In genomic region chr3:149581141-149581540, GRCm38 (mm10) we compare ENCODE assay signal across 14 mouse cellular contexts.
"Had no signal": no experiment of that assay in that cellular context is flagged by ENCODE, and none has a peak within 500 bp of the region (broad histone marks: within the 10 kb centered on the region; RNA-seq: fewer than 3 reads in every experiment).

No protein-coding gene starts in this region.

- H3K4me3 ChIP-seq: limb, embryonic 13.5 days; midbrain, embryonic 15.5 days had no signal

- H3K9me3 ChIP-seq: limb, embryonic 13.5 days; midbrain, embryonic 15.5 days had no signal

- ATAC-seq: midbrain, embryonic 15.5 days had no signal

- H3K36me3 ChIP-seq: limb, embryonic 13.5 days; midbrain, embryonic 15.5 days had no signal

- H3K27ac ChIP-seq: kidney, postnatal 0 days; limb, embryonic 13.5 days; liver, embryonic 14.5 days; midbrain, embryonic 15.5 days; stomach, postnatal 0 days had no signal

- H3K9ac ChIP-seq: limb, embryonic 13.5 days; liver, embryonic 14.5 days; midbrain, embryonic 15.5 days had no signal

- DNase-seq: kidney, adult 11 months; kidney, adult 9 months; kidney, postnatal 36 days; layer of hippocampus, adult 9-11 months; layer of hippocampus, postnatal 36 days; left cerebral cortex, postnatal 4 days; lung, adult 18-20 months; thymus, adult 18-20 months; thymus, postnatal 14 days had no signal

- H3K4me1 ChIP-seq: limb, embryonic 13.5 days; midbrain, embryonic 15.5 days had no signal

- H3K27me3 ChIP-seq: limb, embryonic 13.5 days; midbrain, embryonic 15.5 days had no signal

- H3K4me2 ChIP-seq: limb, embryonic 13.5 days; midbrain, embryonic 15.5 days had no signal
